Mouse (Mus musculus) kidney, adult 18-20 months (tissue): ENCODE measurements around the gene Uqcc3.
"Not testable (repeated sequence)": the region's sequence is repeated elsewhere in the genome, so short reads cannot be mapped to it uniquely, and the experiment has no call there.

Experiments
- DNase-seq: peaks from one replicate; pipeline ENCODE4 v3.0.0; 2021

Gene Uqcc3

DNA sequence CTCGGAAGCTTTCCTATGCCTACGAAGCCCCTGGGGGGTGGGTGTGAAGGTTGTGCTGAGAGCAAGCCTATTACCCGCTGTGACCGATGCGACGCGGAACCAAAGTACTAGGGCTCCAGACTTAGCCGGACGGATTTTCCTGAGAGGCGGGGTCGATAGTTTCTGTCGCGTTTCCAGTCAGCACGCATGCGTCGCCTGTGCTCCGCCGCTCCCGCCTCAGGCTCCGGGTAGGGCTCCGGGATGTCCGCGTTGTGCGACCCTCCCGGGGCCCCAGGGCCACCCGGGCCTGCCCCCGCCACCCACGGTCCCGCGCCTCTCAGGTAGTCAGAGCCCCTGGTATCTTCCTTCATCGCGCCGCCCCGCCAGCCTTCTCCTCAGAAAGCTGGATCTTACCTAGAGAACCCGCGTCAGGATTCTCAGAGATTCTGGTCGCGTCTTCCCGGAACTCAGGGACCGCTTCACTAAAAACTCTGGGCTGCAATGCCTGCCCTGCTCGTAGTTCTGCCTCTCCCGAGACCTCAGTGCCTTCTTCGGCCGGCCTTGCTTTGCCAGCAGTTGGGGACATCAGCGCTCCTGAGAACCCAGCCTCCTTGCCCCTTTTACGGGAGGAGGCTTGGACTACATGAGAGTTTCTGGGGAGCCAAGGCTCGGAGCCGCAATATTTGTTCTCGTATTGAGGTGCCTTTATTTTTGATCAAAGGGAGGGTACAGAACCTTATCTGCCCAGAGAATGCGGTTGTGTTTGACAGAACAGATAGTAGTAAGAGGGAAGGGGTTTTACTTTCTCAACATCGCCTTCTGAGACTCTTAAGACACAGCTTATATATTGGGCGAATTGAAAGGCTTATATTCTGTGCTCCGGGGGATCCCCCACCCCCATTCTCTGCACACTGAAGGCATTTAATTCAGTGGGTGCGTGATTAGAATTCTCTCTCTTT lies 12.4 kb upstream of the Uqcc3 start, which contains the start of gene Ints5:
Gene Ints5 (plus strand): TSS at position 177 of the 938 bp plus-strand sequence.
- peak; percentile 88 for DNase-seq

DNA sequence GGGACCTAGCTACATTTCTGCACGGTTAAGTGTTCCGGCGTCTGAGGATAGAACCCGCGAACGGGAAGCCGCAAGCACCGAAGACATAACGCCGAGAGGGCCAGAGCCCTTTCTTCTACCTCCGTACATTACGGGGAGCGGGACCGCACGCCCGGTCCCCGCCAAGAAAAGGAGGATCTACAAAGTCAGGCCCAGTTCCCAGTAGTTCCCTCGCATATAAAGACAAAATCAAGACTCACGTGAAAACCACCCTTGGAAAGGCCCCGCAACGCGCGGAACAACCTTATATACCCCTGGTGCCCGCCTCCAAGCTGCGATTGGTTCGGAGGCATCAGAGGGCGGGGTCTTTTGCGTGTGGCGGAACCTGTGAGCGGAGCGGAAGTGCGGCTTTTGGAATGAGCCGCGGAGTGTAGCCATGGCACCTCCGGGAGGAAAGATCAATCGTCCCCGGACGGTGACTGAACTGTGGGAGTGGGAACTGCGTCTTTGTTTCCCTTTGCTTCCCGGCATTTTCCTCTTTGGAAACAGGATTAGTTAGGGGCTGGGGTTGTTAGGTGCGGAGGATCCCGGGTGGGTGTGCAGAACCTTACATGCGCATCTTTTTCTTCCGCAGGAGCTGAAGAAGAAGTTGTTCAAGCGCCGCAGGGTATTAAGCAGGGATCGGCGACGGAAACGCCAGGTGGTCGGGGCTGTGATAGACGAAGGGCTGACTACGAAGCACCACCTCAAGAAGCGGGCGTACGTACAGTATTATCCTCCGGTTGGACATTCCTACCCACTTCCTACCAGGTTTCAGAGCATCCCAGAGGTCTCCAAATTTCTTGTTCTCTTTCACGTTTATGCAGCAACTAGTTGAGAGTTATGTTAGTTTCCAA lies 8.0 kb upstream of the Uqcc3 start, which contains the start of the genes 1810009A15Rik and Gm49416:
Gene 1810009A15Rik (plus strand): TSS at position 343 of the 875 bp plus-strand sequence.
Gene Gm49416 (plus strand): TSS at position 416 of the 875 bp plus-strand sequence.
- peak; percentile 94 for DNase-seq

DNA sequence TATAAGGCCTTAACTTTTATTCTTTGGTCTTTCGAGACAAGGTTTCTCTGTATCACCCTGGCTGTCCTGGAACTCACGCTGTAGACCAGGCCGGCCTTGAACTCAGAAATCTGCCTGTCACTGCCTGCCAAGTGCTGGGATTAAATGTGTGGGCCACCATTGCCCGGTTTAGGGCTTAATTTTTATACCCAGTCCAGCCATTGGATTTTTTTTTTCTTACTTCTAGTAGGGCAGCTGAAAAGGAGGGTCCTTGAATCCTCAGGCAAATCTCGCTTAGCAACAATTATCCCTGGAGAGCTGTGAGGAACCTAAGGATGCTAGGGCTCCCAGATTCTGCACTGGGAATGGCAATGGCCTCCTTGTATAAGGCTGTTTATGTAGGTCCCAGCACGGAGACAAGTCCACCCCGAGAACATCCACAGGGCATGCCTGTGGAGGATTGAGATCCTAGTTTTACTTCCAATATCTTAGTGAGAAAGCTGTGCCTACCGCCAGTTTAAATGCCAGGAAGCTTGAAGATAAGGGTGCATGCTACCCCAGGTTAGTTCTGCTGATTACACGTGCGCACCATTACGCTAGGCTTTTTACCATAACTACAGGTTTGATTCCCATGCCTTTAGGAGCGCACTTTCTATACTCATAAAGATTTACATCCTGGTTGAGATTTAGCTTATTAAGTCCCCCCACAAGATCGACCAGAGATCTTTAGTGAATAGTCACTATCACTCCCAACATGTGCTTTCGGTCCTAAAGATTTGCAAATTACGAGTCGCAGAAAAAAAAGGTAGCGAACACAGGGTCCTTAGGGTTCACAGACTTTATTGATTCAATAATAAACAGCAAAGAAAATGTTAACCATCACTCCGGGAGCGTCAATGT lies 7.1 kb upstream of the Uqcc3 start:
- DNase-seq = no peak

DNA sequence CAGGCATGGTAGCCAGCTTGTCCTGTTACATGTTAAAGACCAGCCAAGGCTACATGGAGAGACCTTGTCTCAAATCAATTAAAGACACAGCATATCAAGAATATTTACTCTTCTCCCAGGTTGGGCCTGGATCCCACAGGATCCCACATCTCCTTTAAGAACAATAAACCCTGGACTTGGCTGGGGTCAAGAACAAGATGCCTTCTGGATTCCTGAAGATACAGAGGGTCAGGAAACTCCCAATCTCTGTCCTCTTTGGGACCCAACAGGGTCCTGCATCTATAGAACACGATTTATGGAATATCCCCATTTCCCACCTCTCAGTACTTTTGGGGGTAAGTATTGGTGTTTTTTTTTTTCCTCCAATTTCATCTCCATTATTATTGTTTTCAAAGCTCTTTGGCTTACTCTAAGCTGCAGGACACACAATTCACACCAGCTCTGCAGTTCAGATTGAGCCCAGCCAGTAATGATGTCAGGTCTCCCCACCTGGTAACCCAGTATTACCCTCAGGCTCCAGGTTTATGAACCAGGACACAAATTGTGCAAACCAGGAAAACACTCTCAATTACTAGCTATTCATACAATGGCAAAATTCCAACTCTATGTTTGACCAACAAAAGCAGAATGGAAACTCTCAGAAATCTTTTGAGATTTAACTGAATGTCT lies 6.3 kb upstream of the Uqcc3 start:
- no peak for DNase-seq

DNA sequence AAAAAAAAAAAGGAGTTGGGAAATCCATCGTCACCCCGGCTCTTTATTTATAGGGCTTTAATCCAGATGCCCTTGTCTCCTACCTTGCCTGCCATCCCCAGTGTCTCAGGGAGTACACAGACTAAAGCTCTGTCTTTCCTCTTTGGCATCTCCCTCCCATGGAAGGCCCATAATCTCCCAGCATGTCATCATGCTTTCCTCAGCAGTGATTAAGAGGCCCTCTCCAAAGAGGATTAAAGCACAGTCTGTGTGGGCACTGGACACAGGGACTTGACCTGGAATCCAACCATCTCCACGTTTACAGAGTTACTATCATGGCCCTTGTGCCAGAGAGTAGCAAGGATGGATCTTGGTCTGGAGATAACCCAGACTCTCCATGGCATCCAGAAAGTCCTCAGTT lies 2.9 kb upstream of the Uqcc3 start, which contains the start of the genes Lbhd1 and Gm49403:
Gene Lbhd1 (plus strand): TSS at position 117 of the 400 bp plus-strand sequence.
Gene Gm49403 (plus strand): TSS at position 315 of the 400 bp plus-strand sequence.
- no peak for DNase-seq

DNA sequence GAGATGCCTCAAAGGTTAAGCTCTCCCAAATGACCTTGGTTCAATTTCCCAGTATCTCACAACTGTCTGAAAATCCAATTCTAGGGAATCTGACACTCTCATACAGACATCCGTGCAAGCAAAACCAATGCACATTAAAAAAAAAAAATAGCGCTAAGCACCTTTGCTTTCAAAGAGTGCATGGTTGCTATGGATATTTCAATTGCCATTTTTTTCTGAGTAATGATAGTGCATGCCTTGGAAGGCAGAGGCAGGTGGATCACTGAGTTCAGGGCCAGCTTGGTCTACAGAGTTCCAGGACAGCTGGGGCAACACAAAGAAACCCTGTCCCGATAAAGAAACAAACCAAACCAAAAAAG lies 290 bp upstream of the Uqcc3 start:
- no peak for DNase-seq

DNA sequence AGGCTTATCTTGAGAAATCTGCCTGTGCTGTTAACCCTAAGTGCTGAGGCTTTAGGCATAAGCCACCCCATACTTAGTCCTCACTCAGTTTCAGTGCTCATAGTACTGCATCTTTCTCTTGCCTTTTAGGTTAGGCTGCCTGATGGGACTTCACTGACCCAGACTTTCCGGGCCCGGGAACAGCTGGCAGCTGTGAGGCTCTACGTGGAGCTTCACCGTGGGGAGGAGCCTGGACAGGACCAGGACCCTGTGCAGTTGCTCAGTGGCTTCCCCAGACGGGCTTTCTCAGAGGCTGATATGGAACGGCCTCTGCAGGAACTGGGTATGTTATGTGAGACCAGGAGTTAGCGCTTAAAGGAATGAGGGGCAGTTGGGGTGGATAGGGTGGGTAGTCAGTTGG lies 5.7 kb downstream of the Uqcc3 start:
- no peak for DNase-seq

DNA sequence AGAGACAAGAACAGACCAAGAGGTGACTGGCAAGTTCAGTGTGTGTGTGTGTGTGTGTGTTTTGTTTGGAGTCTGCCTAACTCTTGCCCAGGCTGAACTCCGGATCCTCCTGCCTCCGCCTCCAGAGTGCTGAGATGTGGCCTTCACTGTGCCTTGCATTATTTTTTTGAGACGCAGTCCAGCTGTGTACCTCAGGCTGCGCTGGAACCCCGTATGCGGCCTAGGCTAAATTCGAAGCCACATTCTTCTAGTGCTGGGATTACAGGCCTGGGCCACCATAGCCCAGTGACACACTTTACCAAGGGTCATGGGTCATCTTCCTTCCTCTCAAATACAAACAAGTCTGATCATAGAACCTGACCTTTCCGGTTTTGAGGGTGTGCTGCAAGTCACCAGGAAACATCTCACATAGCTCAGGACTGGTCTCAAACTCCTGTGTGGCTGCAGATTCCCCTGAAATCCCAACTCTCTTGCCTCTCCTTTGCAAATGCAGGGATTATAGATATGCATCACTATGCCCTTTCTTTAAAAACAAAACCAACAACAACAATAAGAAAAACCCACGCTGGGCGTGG lies 8.4 kb downstream of the Uqcc3 start:
- peak; percentile 11 for DNase-seq

DNA sequence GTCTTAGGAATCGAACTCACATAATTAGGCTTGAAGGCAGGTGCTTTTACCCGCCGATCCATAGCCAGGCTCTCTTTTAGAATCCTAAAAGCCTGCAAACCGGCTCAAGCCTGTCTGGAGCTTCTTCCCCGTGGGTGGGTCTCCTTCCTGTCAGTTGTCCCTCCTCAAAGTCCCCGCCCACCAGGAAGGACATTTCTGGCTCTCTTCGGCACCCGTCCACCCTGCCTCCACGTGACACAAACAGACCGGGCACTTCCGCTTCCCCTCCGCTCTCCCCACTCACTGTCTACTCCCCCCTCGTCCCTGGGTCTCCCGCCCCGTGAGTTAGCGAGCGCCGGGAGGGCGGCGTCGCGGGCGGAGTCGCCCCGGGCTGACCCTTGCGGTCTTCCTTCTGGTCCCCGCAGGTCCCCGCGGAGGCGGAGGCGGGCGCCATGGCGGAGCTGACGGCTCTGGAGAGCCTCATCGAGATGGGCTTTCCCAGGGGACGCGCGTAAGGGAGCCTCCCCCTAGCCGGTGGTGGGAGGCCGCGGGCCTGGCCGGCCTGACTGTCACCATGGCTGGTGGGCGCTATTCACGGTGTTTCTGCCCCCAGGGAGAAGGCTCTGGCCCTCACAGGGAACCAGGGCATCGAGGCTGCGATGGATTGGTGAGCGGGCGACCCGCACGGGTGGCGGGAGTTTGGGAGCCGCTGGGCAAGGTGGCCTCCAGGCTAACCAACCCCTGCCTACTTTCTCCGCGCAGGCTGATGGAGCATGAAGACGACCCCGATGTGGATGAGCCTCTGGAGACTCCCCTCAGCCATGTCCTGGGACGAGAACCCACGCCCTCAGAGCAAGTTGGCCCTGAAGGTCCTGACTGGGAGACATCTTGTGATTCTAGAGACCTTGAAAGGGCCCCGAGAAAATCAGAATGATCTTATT lies 9.2 kb downstream of the Uqcc3 start, which contains the start of gene Ubxn1:
Gene Ubxn1 (plus strand): TSS at position 230 of the 920 bp plus-strand sequence.
- peak; percentile 98 for DNase-seq

DNA sequence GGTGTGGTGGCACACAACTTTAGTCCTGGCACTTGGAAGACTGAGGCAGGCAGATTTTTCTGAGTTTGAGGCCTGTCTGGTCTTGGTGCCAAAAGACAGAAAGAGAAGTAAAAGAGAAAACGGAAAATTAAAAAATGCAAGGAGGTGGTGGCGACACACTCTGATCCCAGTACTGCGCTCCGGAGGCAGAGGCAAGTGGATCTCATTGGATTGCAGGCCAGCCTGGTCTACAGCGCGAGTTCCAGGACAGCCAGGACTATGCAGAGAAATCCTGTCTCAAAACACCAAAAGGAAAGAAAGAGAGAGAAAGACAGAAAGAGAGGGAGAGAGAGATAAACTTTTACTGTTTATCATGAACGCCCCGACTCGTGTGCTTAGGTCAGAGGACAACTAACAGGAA lies 9.9 kb downstream of the Uqcc3 start:
- DNase-seq = no peak

DNA sequence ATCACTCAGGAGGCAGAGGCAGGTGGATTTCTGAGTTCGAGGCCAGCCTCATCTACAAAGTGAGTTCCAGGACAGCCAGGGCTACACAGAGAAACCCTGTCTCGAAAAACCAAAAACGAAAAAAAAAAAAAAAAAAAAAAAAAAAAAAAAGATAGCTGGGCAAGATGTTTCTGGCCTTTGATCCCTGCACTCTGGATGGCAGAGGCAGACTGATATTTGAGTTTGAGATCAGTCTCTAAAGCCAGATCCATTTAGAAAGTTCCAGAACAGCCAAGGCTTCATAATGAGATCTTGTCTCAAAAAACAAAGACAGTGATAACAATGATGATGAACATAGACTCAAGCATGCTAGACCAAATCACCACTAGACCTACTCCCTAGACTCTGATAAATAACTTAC lies 10.3 kb downstream of the Uqcc3 start:
- not testable (repeated sequence) for DNase-seq

DNA sequence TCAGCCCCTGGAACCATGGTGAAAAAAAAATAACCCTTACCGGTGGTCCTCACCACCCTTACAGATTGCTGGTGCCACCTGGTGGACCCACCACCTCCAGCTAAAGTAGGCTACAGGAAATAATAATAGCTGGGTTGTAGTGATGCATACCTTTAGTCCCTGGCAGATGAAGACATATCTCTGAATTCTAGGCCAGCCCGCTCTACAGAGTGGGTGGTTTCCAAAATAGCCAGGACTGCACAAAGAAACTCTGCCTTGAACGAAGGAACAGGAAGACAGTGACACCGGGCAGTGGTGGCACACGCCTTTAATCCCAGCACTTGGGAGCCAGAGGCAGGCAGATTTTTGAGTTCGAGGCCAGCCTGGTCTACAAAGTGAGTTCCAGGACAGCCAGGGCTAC lies 16.5 kb downstream of the Uqcc3 start:
- no peak for DNase-seq

DNA sequence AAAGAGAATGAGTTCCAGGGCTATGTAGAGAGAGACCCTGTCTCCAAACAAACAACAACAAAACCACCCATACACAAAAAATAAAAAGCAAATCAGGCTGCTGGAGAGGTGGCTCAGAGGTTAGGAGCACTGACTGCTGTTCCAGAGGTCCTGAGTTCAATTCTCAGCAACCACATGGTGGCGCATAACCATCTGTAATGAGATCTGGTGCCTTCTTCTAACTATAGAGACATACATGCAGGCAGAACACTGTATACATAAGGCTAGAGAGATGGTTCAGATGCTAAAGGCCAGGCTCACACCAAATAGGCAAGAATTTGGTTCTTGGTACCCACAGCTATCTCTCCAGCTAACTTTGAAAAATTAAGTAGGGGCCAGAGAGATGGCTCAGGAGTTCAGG lies 21.7 kb downstream of the Uqcc3 start:
- DNase-seq = no peak

DNA sequence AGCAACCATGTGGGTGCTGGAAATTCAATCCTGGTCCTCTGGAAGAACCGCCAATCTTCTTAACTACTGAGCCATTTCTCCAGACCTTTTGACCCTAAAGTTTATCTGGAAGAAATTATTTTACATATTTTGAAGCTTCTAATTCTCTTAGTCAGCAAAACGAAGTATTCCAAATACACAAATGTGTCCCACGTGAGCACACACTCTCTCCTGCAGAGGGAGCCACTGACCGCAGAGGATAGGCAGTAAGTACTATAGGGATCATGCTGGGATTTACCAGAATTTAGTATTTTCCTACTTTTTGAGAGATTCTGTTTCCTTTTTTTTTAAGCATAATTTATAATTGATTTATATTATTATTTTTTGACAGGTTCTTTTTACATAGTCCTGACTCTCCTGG lies 23.0 kb downstream of the Uqcc3 start:
- DNase-seq = peak; percentile 50

DNA sequence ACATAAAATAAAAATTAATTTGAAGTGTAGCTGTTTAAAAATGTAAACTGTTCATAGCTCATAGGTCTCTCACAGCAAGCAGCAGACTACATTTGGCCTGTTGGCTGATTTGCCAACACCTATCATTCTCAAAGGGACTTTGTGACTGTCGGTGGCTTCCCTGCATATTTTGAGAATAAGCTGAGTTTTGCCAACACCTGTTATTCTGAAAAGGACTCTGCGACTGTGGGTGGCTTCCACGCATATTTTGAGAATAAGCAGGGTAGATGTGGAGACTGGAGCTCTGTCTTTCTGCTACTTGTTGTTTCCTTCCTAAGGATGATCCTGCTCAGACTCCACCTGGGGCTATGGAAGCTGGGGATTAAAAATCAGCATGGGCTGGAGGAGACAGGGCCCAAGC lies 27.6 kb downstream of the Uqcc3 start:
- no peak for DNase-seq

DNA sequence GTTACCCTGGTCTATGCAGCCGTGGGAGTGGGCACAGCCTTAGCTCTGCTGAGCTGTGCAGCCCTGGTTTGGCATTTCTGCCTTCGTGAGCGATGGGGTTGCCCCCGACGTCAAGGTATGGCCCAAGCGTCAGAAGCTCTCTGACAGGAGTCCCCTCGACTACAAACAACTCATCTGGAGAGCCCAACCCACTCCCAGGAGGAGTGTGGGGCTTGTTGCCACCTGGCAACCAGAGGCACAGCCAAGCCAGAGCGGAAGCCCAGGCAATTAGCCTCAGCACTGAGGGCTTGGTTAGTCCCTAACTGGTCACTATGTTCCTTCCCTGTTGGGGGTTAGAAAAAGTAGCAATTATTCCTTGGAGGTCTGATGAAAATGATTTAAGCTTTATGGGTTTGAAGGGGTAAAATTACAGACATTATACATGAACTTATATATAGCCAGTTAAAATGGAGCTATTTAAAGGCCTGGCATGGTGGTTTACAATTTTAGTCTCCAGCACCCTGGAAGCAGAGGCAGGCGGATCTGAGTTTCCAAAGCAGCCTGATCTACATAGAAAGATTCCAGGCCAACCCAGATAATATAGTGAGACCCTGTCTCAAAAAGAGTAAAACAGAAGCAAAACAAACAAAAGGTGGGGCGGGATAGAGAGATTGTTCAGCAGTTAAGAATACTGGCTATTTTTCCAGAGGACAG lies 28.3 kb downstream of the Uqcc3 start:
- DNase-seq = no peak

DNA sequence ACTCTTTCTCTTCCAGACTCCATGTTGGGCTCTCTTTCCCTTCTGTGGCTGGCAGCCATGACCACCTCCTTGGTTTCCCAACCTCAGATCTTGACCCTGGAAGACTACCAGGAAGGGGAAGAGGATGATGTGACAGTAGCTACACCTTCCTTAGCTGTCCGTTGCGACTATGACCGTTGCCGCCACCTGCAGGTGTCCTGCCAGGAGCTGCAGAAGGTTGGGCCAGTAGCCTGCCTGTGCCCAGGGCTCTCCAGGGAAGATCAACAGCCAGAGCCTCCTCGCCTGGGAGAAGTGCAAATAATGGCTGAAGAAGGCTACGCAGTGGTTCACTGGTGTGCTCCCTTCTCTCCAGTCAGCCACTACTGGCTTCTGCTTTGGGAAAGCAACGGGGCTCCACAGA lies 29.1 kb downstream of the Uqcc3 start:
- no peak for DNase-seq

DNA sequence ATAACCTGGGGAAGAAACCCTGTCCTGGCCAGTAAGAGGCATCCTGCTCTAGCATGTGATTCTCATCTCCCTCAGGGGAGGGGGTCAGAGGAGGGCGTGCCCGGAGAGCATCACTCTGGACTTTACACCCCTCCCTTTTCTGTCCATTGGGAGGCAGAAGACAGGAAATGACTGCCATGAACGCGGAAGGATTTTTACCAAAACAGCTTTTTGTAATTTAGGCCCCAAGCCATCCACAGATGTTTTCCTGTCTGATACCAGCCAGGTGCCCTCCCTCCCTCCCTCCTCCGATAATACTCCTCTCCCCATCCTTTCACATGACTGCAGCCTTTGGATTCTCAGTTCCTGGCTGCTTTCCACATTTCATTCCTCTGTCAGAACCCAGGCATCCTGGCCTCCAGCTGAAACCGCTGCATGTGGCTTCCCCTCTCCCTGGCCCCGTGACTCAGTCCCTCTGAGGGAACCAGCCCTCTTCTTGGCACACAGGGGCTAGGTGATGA lies 30.3 kb downstream of the Uqcc3 start, which contains the start of gene Lrrn4cl:
Gene Lrrn4cl (plus strand): TSS at position 367 of the 500 bp plus-strand sequence.
- DNase-seq = no peak

DNA sequence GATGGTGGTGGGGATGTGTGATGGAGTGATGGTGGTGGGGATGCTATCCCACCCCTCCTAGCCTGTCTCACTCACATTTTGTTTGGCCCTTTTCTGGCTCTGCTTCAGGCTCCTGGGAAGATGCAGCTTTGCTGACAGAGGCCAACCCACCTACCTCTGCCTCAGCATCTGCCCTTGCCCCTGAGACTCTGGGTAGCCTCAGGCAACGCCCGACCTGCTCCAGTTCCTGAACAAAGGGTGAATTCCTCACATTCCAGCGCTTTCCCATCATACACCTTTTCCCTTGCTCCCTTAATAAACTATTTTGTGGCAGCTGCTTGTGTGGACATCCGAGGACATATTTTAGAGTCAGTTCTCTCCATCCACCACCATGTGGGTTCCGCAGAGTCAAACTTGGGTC lies 32.4 kb downstream of the Uqcc3 start:
- no peak for DNase-seq
